Mouse (Mus musculus): Measurements from ENCODE around the gene Nol11. TPM values are rescaled to one million over a fixed set of nuclear protein-coding genes. Genes with fewer than 3 reads are reported as not detected.

Nol11 gene
- polyA plus RNA-seq, 1 experiment from 2014 or later: 62.8 TPM

DNA sequence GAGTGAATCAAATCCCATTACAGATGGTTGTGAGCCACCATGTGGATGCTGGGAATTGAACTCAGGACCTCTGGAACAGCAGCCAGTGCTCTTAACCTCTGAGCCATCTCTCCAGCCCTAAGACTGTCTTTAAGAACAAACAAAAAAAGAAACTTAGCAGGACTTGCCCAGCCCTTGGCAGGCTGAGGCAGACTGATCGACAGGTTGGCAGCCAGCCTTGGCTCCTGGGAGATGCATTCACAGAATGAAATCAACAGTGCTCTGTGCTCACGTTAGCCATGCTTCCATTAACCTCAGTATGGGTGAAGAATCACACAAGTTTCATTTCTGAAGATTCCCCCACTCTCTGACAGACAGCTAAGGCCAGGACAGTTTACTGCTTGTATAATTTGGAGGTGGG lies 1.2 kb upstream of the Nol11 start:
- H3K9ac ChIP-seq (ENCODE audit: low read depth, low read length): no peak overlapping the region
- H3K27ac ChIP-seq (ENCODE audit: low read depth, low read length): no peak overlapping the region
- peaks cover 4% of the 10 kb centered on the region; the same call in 1 of the 2 replicates for H3K4me1 ChIP-seq (replicated peaks; ENCODE audit: control insufficient read depth, insufficient read depth, low read length)
- no peaks in the 10 kb centered on the region for H3K9me3 ChIP-seq (ENCODE audit: control insufficient read depth, low read length)
- no peak overlapping the region for H3K4me3 ChIP-seq (ENCODE audit: low read depth, low read length)
- peaks cover 3% of the 10 kb centered on the region; the same call in 1 of the 2 replicates for H3K36me3 ChIP-seq (ENCODE audit: control insufficient read depth, insufficient read depth, low read length)
- ATAC-seq (replicated peaks; ENCODE audit: low FRiP score) (no peak), DNase-seq (ENCODE audit: low spot score) (no peak)
- H3K27me3 ChIP-seq (replicated peaks; ENCODE audit: control insufficient read depth, insufficient read depth, low read length): no peaks in the 10 kb centered on the region
- no peak overlapping the region for H3K4me2 ChIP-seq
- WGBS: 81% methylated on average over 2 of the region's 2 CpGs

DNA sequence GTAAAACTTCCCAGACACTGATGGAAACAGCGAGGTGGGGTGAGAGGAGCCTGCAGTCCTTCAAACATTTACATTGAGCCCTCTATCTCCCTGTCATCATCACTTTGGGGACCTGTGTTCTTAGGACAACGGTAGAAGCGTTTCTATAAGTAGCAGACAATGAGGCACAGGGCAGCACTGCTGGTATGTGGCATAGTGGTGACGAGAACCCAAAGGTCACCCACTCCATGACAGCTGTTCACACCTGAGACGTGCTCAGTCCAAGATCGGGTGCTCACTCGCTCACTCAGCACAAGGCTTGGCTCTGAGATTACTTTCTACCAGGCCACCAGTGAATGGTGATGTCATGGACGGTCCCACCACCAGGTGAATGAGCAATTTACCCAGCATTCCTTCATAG lies 5.4 kb downstream of the Nol11 start:
- 92% methylated on average over 8 of the region's 8 CpGs for WGBS
- Histone ChIP-seq H3K27me3 (replicated peaks; ENCODE audit: control insufficient read depth, insufficient read depth, low read length) (no peaks in the 10 kb centered on the region), H3K9ac (ENCODE audit: low read depth, low read length) (no peak overlapping the region), H3K4me3 (ENCODE audit: low read depth, low read length) (no peak overlapping the region), H3K4me1 (replicated peaks; ENCODE audit: control insufficient read depth, insufficient read depth, low read length) (peaks cover 4% of the 10 kb centered on the region; the same call in 1 of the 2 replicates), H3K27ac (ENCODE audit: low read depth, low read length) (no peak overlapping the region), H3K9me3 (ENCODE audit: control insufficient read depth, low read length) (no peaks in the 10 kb centered on the region), H3K4me2 (no peak overlapping the region), H3K36me3 (ENCODE audit: control insufficient read depth, insufficient read depth, low read length) (peaks cover 32% of the 10 kb centered on the region)
- no peak for ATAC-seq (replicated peaks; ENCODE audit: low FRiP score)
- no peak for DNase-seq (ENCODE audit: low spot score)

DNA sequence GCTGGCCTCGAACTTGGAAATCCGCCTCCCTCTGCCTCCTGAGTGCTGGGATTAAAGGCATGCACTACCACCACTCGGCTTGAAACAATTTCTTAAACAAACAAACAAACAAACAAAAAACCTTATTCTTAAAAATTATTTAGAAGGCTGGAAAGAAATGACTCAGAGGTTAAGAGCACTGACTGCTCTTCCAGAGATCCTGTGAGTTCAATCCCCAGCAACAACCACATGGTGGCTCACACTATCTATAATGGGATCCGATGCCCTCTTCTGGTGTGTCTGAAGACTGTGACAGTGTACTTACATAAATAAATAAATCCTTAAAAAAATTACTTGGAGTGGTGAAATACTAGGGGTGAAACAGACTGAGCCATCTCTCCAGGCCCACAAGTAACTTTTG lies 28.0 kb downstream of the Nol11 start:
- H3K36me3 ChIP-seq (ENCODE audit: control insufficient read depth, insufficient read depth, low read length): peaks cover 4% of the 10 kb centered on the region; the same call in 1 of the 2 replicates
- no peak for ATAC-seq (replicated peaks; ENCODE audit: low FRiP score)
- 76% methylated on average over 4 of the region's 4 CpGs for WGBS

DNA sequence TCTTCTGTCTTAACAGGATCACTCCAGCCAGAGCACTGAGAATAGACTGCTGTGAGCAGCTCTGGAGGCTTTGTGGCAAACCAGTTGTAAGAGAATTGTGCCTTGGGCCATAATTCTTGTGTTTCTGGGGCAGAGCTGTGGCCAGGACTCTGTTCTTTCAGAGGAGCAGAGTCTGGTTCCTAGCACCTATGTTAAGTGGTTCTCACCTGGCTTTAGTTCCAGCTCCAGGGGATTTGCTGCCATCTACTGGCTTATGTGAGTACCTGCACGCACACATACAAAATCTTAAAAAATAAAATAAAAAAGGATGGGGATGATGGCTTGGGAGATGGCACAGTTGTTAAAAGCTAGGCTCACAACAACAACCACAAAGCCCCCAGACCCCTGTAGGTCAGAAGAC lies 30.1 kb downstream of the Nol11 start:
- peaks cover 3% of the 10 kb centered on the region; the same call in 1 of the 2 replicates for H3K4me1 ChIP-seq (replicated peaks; ENCODE audit: control insufficient read depth, insufficient read depth, low read length)
- DNase-seq (ENCODE audit: low spot score) (no peak), ATAC-seq (replicated peaks; ENCODE audit: low FRiP score) (no peak)
- H3K36me3 ChIP-seq (ENCODE audit: control insufficient read depth, insufficient read depth, low read length): no peaks in the 10 kb centered on the region
- no peak overlapping the region for H3K27ac ChIP-seq (ENCODE audit: low read depth, low read length)
- H3K4me2 ChIP-seq: no peak overlapping the region
- H3K4me3 ChIP-seq (ENCODE audit: low read depth, low read length): no peak overlapping the region
- WGBS: 49% methylated on average over 1 of the region's 1 CpGs
- H3K9ac ChIP-seq (ENCODE audit: low read depth, low read length): no peak overlapping the region
- no peaks in the 10 kb centered on the region for H3K9me3 ChIP-seq (ENCODE audit: control insufficient read depth, low read length)
- no peaks in the 10 kb centered on the region for H3K27me3 ChIP-seq (replicated peaks; ENCODE audit: control insufficient read depth, insufficient read depth, low read length)

More for the DNA sequence above, 28.0 kb downstream of the Nol11 start:
- Histone ChIP-seq H3K27me3 (replicated peaks; ENCODE audit: control insufficient read depth, insufficient read depth, low read length) (no peaks in the 10 kb centered on the region), H3K4me3 (ENCODE audit: low read depth, low read length) (no peak overlapping the region), H3K9me3 (ENCODE audit: control insufficient read depth, low read length) (no peaks in the 10 kb centered on the region), H3K4me2 (no peak overlapping the region), H3K27ac (ENCODE audit: low read depth, low read length) (no peak overlapping the region), H3K4me1 (replicated peaks; ENCODE audit: control insufficient read depth, insufficient read depth, low read length) (peaks cover 3% of the 10 kb centered on the region; the same call in 1 of the 2 replicates), H3K9ac (ENCODE audit: low read depth, low read length) (no peak overlapping the region)
- DNase-seq (ENCODE audit: low spot score): no peak

DNA sequence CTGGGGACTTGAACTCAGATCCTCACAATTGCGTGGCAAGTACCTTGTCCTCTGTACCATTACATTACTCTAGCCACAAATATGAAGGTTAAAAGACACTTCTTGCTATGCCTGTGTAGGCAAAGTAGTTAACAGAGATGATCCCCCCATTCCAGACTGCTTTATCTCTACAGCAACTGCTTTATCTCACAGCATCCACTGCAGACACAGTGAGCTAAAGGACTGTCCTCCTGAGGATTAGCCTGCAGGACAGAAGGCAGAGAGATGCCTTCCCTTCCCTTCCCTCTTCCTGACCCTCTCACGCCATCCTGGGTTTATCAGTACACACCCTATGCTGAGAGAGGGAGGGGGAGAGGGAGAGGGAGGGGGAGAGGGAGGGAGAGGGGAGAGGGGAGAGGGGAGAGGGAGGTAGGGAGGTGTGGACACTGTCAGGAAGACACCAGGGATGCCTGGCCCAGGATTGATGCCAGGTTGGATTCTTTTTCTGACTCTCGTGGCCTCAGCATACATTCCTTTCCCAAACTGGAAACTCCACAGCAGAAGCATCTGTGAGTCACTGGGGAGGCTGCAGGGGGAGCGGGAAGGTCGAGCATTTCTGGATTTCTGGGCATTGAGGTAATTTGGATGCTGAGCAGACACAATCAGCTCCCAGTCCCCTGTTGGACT lies 32.1 kb downstream of the Nol11 start:
- Histone ChIP-seq H3K27ac (ENCODE audit: low read depth, low read length) (no peak overlapping the region), H3K9ac (ENCODE audit: low read depth, low read length) (no peak overlapping the region; the same call in 1 of the 2 replicates), H3K4me2 (no peak overlapping the region), H3K9me3 (ENCODE audit: control insufficient read depth, low read length) (no peaks in the 10 kb centered on the region), H3K27me3 (replicated peaks; ENCODE audit: control insufficient read depth, insufficient read depth, low read length) (no peaks in the 10 kb centered on the region), H3K4me3 (ENCODE audit: low read depth, low read length) (no peak overlapping the region), H3K36me3 (ENCODE audit: control insufficient read depth, insufficient read depth, low read length) (no peaks in the 10 kb centered on the region), H3K4me1 (replicated peaks; ENCODE audit: control insufficient read depth, insufficient read depth, low read length) (peaks cover 3% of the 10 kb centered on the region; the same call in 1 of the 2 replicates)
- WGBS: 37% methylated on average over 5 of the region's 5 CpGs
- DNase-seq (ENCODE audit: low spot score) (no peak), ATAC-seq (replicated peaks; ENCODE audit: low FRiP score) (no peak)

- Histone ChIP-seq H3K4me1 (replicated peaks; ENCODE audit: control insufficient read depth, insufficient read depth, low read length) (peaks cover 3% of the 10 kb centered on the region; the same call in 1 of the 2 replicates), H3K9me3 (ENCODE audit: control insufficient read depth, low read length) (no peaks in the 10 kb centered on the region), H3K4me2 (no peak overlapping the region), H3K4me3 (ENCODE audit: low read depth, low read length) (no peak overlapping the region), H3K36me3 (ENCODE audit: control insufficient read depth, insufficient read depth, low read length) (no peaks in the 10 kb centered on the region), H3K27ac (ENCODE audit: low read depth, low read length) (no peak overlapping the region), H3K9ac (ENCODE audit: low read depth, low read length) (no peak overlapping the region), H3K27me3 (replicated peaks; ENCODE audit: control insufficient read depth, insufficient read depth, low read length) (no peaks in the 10 kb centered on the region)
- DNase-seq (ENCODE audit: low spot score) (no peak), ATAC-seq (replicated peaks; ENCODE audit: low FRiP score) (no peak)
- WGBS: 81% methylated on average over 5 of the region's 5 CpGs
Observed at GRCm38 (mm10) chr11:107155292-107155691, 33.9 kb downstream of the Nol11 start.

DNA sequence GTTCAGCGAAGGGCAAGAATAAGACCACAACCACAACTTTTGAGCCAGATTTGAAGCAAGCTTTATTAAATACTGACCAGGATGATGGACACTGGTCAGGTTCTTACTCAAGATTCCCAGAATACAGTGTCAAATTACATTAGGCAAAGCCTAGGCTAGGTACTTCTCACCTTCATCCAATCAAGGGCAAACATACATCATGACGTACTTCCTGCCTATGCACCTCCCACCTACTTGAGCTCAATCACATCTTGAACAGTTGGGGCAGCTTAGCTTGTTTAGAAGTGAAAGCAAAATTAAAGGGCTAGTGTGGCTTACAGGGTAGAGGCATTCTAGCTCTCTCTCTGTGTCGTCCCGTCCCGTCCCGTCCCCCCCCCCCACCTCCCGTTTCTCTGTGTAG lies 34.8 kb downstream of the Nol11 start:
- no peaks in the 10 kb centered on the region for H3K36me3 ChIP-seq (ENCODE audit: control insufficient read depth, insufficient read depth, low read length)
- 71% methylated on average over 7 of the region's 7 CpGs for WGBS
- H3K27ac ChIP-seq (ENCODE audit: low read depth, low read length): no peak overlapping the region
- peaks cover 3% of the 10 kb centered on the region; the same call in 1 of the 2 replicates for H3K4me1 ChIP-seq (replicated peaks; ENCODE audit: control insufficient read depth, insufficient read depth, low read length)
- no peak overlapping the region for H3K4me3 ChIP-seq (ENCODE audit: low read depth, low read length)
- ATAC-seq (replicated peaks; ENCODE audit: low FRiP score): no peak
- no peaks in the 10 kb centered on the region for H3K9me3 ChIP-seq (ENCODE audit: control insufficient read depth, low read length)
- H3K9ac ChIP-seq (ENCODE audit: low read depth, low read length): no peak overlapping the region
- no peaks in the 10 kb centered on the region for H3K27me3 ChIP-seq (replicated peaks; ENCODE audit: control insufficient read depth, insufficient read depth, low read length)
- DNase-seq (ENCODE audit: low spot score): no peak
- no peak overlapping the region for H3K4me2 ChIP-seq

- H3K9ac ChIP-seq (ENCODE audit: low read depth, low read length): no peak overlapping the region
- no peaks in the 10 kb centered on the region for H3K36me3 ChIP-seq (ENCODE audit: control insufficient read depth, insufficient read depth, low read length)
- peaks cover 3% of the 10 kb centered on the region; the same call in 1 of the 2 replicates for H3K4me1 ChIP-seq (replicated peaks; ENCODE audit: control insufficient read depth, insufficient read depth, low read length)
- H3K27ac ChIP-seq (ENCODE audit: low read depth, low read length): no peak overlapping the region
- no peaks in the 10 kb centered on the region for H3K27me3 ChIP-seq (replicated peaks; ENCODE audit: control insufficient read depth, insufficient read depth, low read length)
- H3K9me3 ChIP-seq (ENCODE audit: control insufficient read depth, low read length): no peaks in the 10 kb centered on the region
- DNase-seq (ENCODE audit: low spot score): no peak
- 69% methylated on average over 5 of the region's 5 CpGs for WGBS
- H3K4me2 ChIP-seq: no peak overlapping the region
- no peak for ATAC-seq (replicated peaks; ENCODE audit: low FRiP score)
- no peak overlapping the region for H3K4me3 ChIP-seq (ENCODE audit: low read depth, low read length)
Observed at GRCm38 (mm10) chr11:107153645-107154044, 35.5 kb downstream of the Nol11 start.

GRCm38 (mm10) chr11:107151809-107152208 lies 37.4 kb downstream of the Nol11 start:
- no peak overlapping the region for H3K4me2 ChIP-seq
- no peak for ATAC-seq (replicated peaks; ENCODE audit: low FRiP score)
- 67% methylated on average over 7 of the region's 7 CpGs for WGBS
- no peak overlapping the region for H3K27ac ChIP-seq (ENCODE audit: low read depth, low read length)
- DNase-seq (ENCODE audit: low spot score): no peak
- H3K36me3 ChIP-seq (ENCODE audit: control insufficient read depth, insufficient read depth, low read length): no peaks in the 10 kb centered on the region
- H3K9me3 ChIP-seq (ENCODE audit: control insufficient read depth, low read length): no peaks in the 10 kb centered on the region
- no peaks in the 10 kb centered on the region for H3K4me1 ChIP-seq (replicated peaks; ENCODE audit: control insufficient read depth, insufficient read depth, low read length)
- H3K27me3 ChIP-seq (replicated peaks; ENCODE audit: control insufficient read depth, insufficient read depth, low read length): no peaks in the 10 kb centered on the region
- no peak overlapping the region for H3K9ac ChIP-seq (ENCODE audit: low read depth, low read length)
- H3K4me3 ChIP-seq (ENCODE audit: low read depth, low read length): no peak overlapping the region
